Mouse (Mus musculus) midbrain, embryonic 13.5 days (tissue): ENCODE results near the gene Gm6657. TPM values are rescaled to one million over a fixed set of nuclear protein-coding genes. Genes with fewer than 3 reads are reported as not detected.
A peak's percentile ranks its signal among the peaks of the same experiment; 100 is the strongest.

ENCODE experiments used
- ATAC-seq: fragments of 200-750 bp; cut with Nextera tagmentation; 2 replicates; pipeline ENCODE4 v1.8.0; 2017; ENCODE audit warnings: mild to moderate bottlenecking, moderate TSS enrichment, moderate library complexity
- H3K27ac ChIP-seq: fragments of 300-500 bp; sonication (generic); 2 replicates; pipeline ENCODE4 v1.5.1; 2015; ENCODE audit warnings: inconsistent platforms, mild to moderate bottlenecking, moderate library complexity
- H3K27me3 ChIP-seq: fragments of 300-500 bp; sonication (generic); 2 replicates; pipeline ENCODE4 v1.6.1; 2015; ENCODE audit warnings: mild to moderate bottlenecking, inconsistent platforms
- H3K36me3 ChIP-seq: fragments of 300-500 bp; sonication (generic); 2 replicates; pipeline ENCODE4 v1.6.1; 2015; ENCODE audit warnings: mild to moderate bottlenecking, inconsistent platforms
- H3K4me1 ChIP-seq: fragments of 300-500 bp; sonication (generic); replicated peaks from 2 replicates; pipeline ENCODE4 v1.6.1; 2015; ENCODE audit warnings: inconsistent platforms
- H3K4me2 ChIP-seq: fragments of 300-500 bp; sonication (generic); replicated peaks from 2 replicates; pipeline ENCODE4 v1.6.1; 2015; ENCODE audit warnings: moderate library complexity, mild to moderate bottlenecking, inconsistent platforms
- H3K4me3 ChIP-seq: fragments of 300-500 bp; sonication (generic); replicated peaks from 2 replicates; pipeline ENCODE4 v1.5.1; 2015; ENCODE audit warnings: mild to moderate bottlenecking, inconsistent platforms
- H3K9ac ChIP-seq: fragments of 300-500 bp; sonication (generic); replicated peaks from 2 replicates; pipeline ENCODE4 v1.6.1; 2015; ENCODE audit warnings: mild to moderate bottlenecking, inconsistent platforms
- H3K9me3 ChIP-seq: fragments of 300-500 bp; sonication (generic); 2 replicates; pipeline ENCODE4 v1.6.1; 2016; ENCODE audit warnings: mild to moderate bottlenecking, inconsistent platforms
- WGBS: fragments of 180-500 bp; shearing (Covaris S2); methylation state at CpG from one replicate; pipeline ENCODE4 v1.1.7; 2015; 5-methylcytosine and 5-hydroxymethylcytosine counted together
- polyA plus RNA-seq: library from polyadenylated mRNA; unstranded; fragments of >200 nt; fragmentation: Nextera tagmentation; extraction: Ambion mirVana; gene quantifications from 2 replicates; pipeline ENCODE4 v1.2.1, GENCODE M21; 2015

Gm6657 gene
- polyA plus RNA-seq, 1 experiment from 2014 or later = not detected

GRCm38 (mm10) chr12:78219191-78219825 is 25.3 kb downstream of the Gm6657 start:
- Histone ChIP-seq H3K9me3 (no peaks in the 10 kb centered on the region), H3K4me2 (no peak overlapping the region), H3K36me3 (no peaks in the 10 kb centered on the region), H3K27me3 (no peaks in the 10 kb centered on the region), H3K4me3 (no peak overlapping the region), H3K4me1 (no peaks in the 10 kb centered on the region), H3K27ac (no peak overlapping the region), H3K9ac (no peak overlapping the region)
- 88% methylated on average over 4 of the region's 4 CpGs for WGBS
- no peak for ATAC-seq

GRCm38 (mm10) chr12:78225707-78226518 is 31.9 kb downstream of the Gm6657 start, which contains the start of gene Gphn:
TSS of gene Gphn (plus strand) at chr12:78226379.
- under 1% methylated on average over 62 of the region's 70 CpGs for WGBS
- peak; percentile 99 for ATAC-seq
- H3K27me3 ChIP-seq = no peaks in the 10 kb centered on the region
- peak within 1 kb of the TSS; percentile 94 for H3K9ac ChIP-seq
- no peaks in the 10 kb centered on the region for H3K9me3 ChIP-seq
- H3K27ac ChIP-seq = peak within 1 kb of the TSS; percentile 98
- H3K36me3 ChIP-seq = no peaks in the 10 kb centered on the region
- H3K4me1 ChIP-seq = peaks cover 15% of the 10 kb centered on the region
- peak within 1 kb of the TSS; percentile 97 for H3K4me3 ChIP-seq
- H3K4me2 ChIP-seq = peak within 1 kb of the TSS; percentile 69

- Histone ChIP-seq H3K4me1 (peaks cover 15% of the 10 kb centered on the region), H3K4me2 (peak overlapping the region; percentile 69), H3K36me3 (no peaks in the 10 kb centered on the region), H3K9ac (peak overlapping the region; percentile 94), H3K9me3 (no peaks in the 10 kb centered on the region), H3K27ac (peak overlapping the region; percentile 98), H3K4me3 (peak overlapping the region; percentile 97), H3K27me3 (no peaks in the 10 kb centered on the region)
- peak; percentile 90 for ATAC-seq
- under 1% methylated on average over 38 of the region's 48 CpGs for whole genome bisulfite sequencing
These were observed 32.5 kb downstream of the Gm6657 start for GRCm38 (mm10) chr12:78226519-78226875.

- peak; percentile 44 for ATAC-seq
- H3K27me3 ChIP-seq = no peaks in the 10 kb centered on the region
- H3K4me3 ChIP-seq = peak overlapping the region; percentile 97
- no peaks in the 10 kb centered on the region for H3K36me3 ChIP-seq
- peaks cover 15% of the 10 kb centered on the region for H3K4me1 ChIP-seq
- H3K9me3 ChIP-seq = no peaks in the 10 kb centered on the region
- peak overlapping the region; percentile 94 for H3K9ac ChIP-seq
- under 1% methylated on average over 49 of the region's 57 CpGs for WGBS
- peak overlapping the region; percentile 69 for H3K4me2 ChIP-seq
- H3K27ac ChIP-seq = peak overlapping the region; percentile 98
These were observed 33.2 kb downstream of the Gm6657 start for GRCm38 (mm10) chr12:78227021-78227932.

- H3K36me3 ChIP-seq = no peaks in the 10 kb centered on the region
- peak overlapping the region; percentile 69 for H3K4me2 ChIP-seq
- H3K9me3 ChIP-seq = no peaks in the 10 kb centered on the region
- no peak overlapping the region for H3K27ac ChIP-seq
- no peak for ATAC-seq
- 42% methylated on average over 4 of the region's 4 CpGs for WGBS
- peaks cover 15% of the 10 kb centered on the region for H3K4me1 ChIP-seq
- H3K27me3 ChIP-seq = no peaks in the 10 kb centered on the region
- peak overlapping the region; percentile 97 for H3K4me3 ChIP-seq
- peak overlapping the region; percentile 94 for H3K9ac ChIP-seq
These were observed 34.1 kb downstream of the Gm6657 start for GRCm38 (mm10) chr12:78228139-78228538.

- H3K9ac ChIP-seq = no peak overlapping the region
- ATAC-seq = no peak
- H3K27ac ChIP-seq = no peak overlapping the region
- H3K4me3 ChIP-seq = no peak overlapping the region
- H3K4me2 ChIP-seq = no peak overlapping the region
- no peaks in the 10 kb centered on the region for H3K9me3 ChIP-seq
- H3K27me3 ChIP-seq = no peaks in the 10 kb centered on the region
- H3K36me3 ChIP-seq = no peaks in the 10 kb centered on the region
- peaks cover 12% of the 10 kb centered on the region for H3K4me1 ChIP-seq
These were observed 38.5 kb downstream of the Gm6657 start for GRCm38 (mm10) chr12:78232560-78232959.

- Histone ChIP-seq H3K4me3 (no peak overlapping the region), H3K27ac (no peak overlapping the region), H3K4me2 (no peak overlapping the region), H3K9me3 (no peaks in the 10 kb centered on the region), H3K9ac (no peak overlapping the region), H3K4me1 (no peaks in the 10 kb centered on the region), H3K36me3 (no peaks in the 10 kb centered on the region), H3K27me3 (no peaks in the 10 kb centered on the region)
- ATAC-seq = no peak
- 77% methylated on average over 1 of the region's 1 CpGs for WGBS
These were observed 54.3 kb downstream of the Gm6657 start for GRCm38 (mm10) chr12:78248366-78248765.

GRCm38 (mm10) chr12:78249151-78249550 is 55.1 kb downstream of the Gm6657 start:
- no peaks in the 10 kb centered on the region for H3K27me3 ChIP-seq
- no peaks in the 10 kb centered on the region for H3K4me1 ChIP-seq
- no peak overlapping the region for H3K27ac ChIP-seq
- H3K4me2 ChIP-seq = no peak overlapping the region
- H3K9me3 ChIP-seq = no peaks in the 10 kb centered on the region
- no peak overlapping the region for H3K4me3 ChIP-seq
- H3K36me3 ChIP-seq = no peaks in the 10 kb centered on the region
- no peak for ATAC-seq
- H3K9ac ChIP-seq = no peak overlapping the region

Other genes starting within 250 kb of the Gm6657 start
- gene Gphn, start 32.1 kb downstream of the Gm6657 start, polyA plus RNA-seq = 35.9 and 38.2 TPM in 2 replicates